ENCODE assay signal across 9 mouse cellular contexts in the genomic region with DNA sequence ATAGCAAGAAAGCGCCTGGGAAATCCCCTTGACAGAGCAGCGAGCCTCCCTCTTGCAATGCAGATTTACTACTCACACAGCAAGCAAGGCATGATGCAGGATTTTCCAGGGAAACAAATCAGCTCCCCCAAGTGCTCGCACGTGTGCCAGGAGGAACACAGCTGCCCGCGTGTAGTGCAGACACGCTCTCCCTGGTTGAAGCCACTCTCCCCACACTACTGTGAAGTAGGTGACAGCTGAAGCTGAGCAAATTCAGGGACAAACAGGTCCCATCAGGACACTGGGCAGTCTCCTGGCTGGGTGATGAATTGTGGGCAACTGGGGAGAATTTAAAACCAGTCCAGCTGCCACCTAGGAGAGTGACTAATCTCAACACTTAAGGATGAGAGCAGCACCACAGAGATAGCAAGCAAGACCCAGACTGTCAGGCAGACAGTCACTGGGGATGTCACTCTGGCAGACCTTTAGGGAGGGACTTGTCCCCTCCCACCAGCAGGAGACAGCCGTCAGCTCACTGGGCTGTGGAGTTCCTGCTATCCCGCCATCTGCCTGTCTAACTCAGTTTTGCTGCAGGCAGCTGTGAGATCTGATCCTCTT. TPM values are rescaled to one million over a fixed set of nuclear protein-coding genes. Genes with fewer than 3 reads are reported as not detected.
A peak's percentile ranks its signal among the peaks of the same experiment; 100 is the strongest.
DNase-seq lines count a peak whose midpoint lies in the region; ATAC-seq lines count a peak whose summit lies in the region.
"Had no signal": no experiment of that assay in that cellular context is flagged by ENCODE, and none has a peak within 500 bp of the region (broad histone marks: within the 10 kb centered on the region; RNA-seq: fewer than 3 reads in every experiment).

No protein-coding gene starts in this region.

- peak overlapping the region; percentile 24 for H3K4me2 ChIP-seq in hindbrain, embryonic 15.5 days
- H3K4me2 ChIP-seq in neural tube, embryonic 11.5 days (ENCODE audit: low read depth): peak overlapping the region; percentile 0; the same call in 1 of the 2 replicates

- H3K4me1 ChIP-seq in hindbrain, embryonic 15.5 days (replicated peaks): peaks cover 76% of the 10 kb centered on the region
- peaks cover 34% of the 10 kb centered on the region for H3K4me1 ChIP-seq in neural tube, embryonic 11.5 days (ENCODE audit: control insufficient read depth, insufficient read depth, low read length)

- no peaks in the 10 kb centered on the region for H3K9me3 ChIP-seq in hindbrain, embryonic 15.5 days
- no peaks in the 10 kb centered on the region for H3K9me3 ChIP-seq in neural tube, embryonic 11.5 days (ENCODE audit: control insufficient read depth, low read length)

- peak overlapping the region; percentile 28; the same call in 1 of the 2 replicates for H3K9ac ChIP-seq in hindbrain, embryonic 15.5 days
- peak overlapping the region; percentile 11; the same call in 1 of the 2 replicates for H3K9ac ChIP-seq in neural tube, embryonic 11.5 days (ENCODE audit: low read length)

- no peaks in the 10 kb centered on the region for H3K27me3 ChIP-seq in hindbrain, embryonic 15.5 days
- no peaks in the 10 kb centered on the region for H3K27me3 ChIP-seq in neural tube, embryonic 11.5 days (ENCODE audit: control insufficient read depth, insufficient read depth, low read length)

- intact Hi-C loops in heart, postnatal 10 days (cut with DNase I): no loop called here

- H3K36me3 ChIP-seq in hindbrain, embryonic 15.5 days: no peaks in the 10 kb centered on the region
- no peaks in the 10 kb centered on the region for H3K36me3 ChIP-seq in neural tube, embryonic 11.5 days (ENCODE audit: control insufficient read depth, insufficient read depth, low read length)
- H3K36me3 ChIP-seq: G1E had no signal

- WGBS in hindbrain, embryonic 15.5 days: 2% methylated on average over 9 of the region's 9 CpGs
- WGBS in neural tube, embryonic 11.5 days: 5% methylated on average over 9 of the region's 9 CpGs

- H3K4me3 ChIP-seq in hindbrain, embryonic 15.5 days: no peak overlapping the region
- H3K4me3 ChIP-seq in neural tube, embryonic 11.5 days (ENCODE audit: low read depth, low read length): no peak overlapping the region

- peak overlapping the region; percentile 71 for H3K27ac ChIP-seq in hindbrain, embryonic 15.5 days (replicated peaks)
- peak overlapping the region; percentile 71 for H3K27ac ChIP-seq in neural tube, embryonic 11.5 days (ENCODE audit: low read depth, low read length)

- peak; percentile 47 for ATAC-seq in hindbrain, embryonic 15.5 days (ENCODE audit: low FRiP score, low read depth)
- ATAC-seq in neural tube, embryonic 11.5 days (ENCODE audit: insufficient read depth, low FRiP score, low TSS enrichment): peak; percentile 76
- no peak for ATAC-seq in granulocyte monocyte progenitor cell, adult 5-6 weeks (replicated peaks; ENCODE audit: poor library complexity, severe bottlenecking)

- peak; percentile 8 to 16 for DNase-seq in heart, postnatal 10 days
- DNase-seq in heart, adult 8-10 months (ENCODE audit: low spot score): no peak
- DNase-seq in embryo, embryonic 11 days: peak; percentile 57
- DNase-seq in neural tube, embryonic 11.5 days (ENCODE audit: low spot score): peak; percentile 53
- no peak for DNase-seq in yolk sac, embryonic 10.5 days (ENCODE audit: low spot score)
- DNase-seq in c-Kit-positive CD71-positive TER-119-positive erythroid progenitor cells, embryonic 14.5 days (ENCODE audit: low spot score): no peak

RNA-seq across cellular contexts. Expression of gene St8sia2, which starts 6.6 kb away (rescaled TPM):
- 1 to 10 TPM; 1.3 to 2.0 TPM for total RNA-seq in heart, postnatal 10 days (2021)
- under 1 TPM; 0.09 to 0.28 (median 0.18) TPM for total RNA-seq in heart, adult 8-10 months (2022)
- polyA plus RNA-seq in hindbrain, embryonic 15.5 days (2015; fragmentation: Nextera tagmentation; extraction: Ambion mirVana): 75.5 and 102 TPM in 2 replicates
- 51.0 and 52.8 TPM in 2 replicates for polyA plus RNA-seq in neural tube, embryonic 11.5 days (2014; fragmentation: Nextera tagmentation; extraction: Ambion mirVana)
- 1.7 TPM in 1 of 2 replicates, not detected in the other for total RNA-seq in granulocyte monocyte progenitor cell, adult 5-6 weeks (2014; fragmentation: Nextera tagmentation)
- not detected in 2 replicates for total RNA-seq in granulocyte monocyte progenitor cell, adult 5-6 weeks (2017)
- polyA plus RNA-seq: G1E had no signal

Comparison
In these comparisons a context has a peak if more than half of its experiments do, and no peak if none do; other contexts are left out.
1. DNase-seq: peak in heart, postnatal 10 days (2 of 2), embryo, embryonic 11 days (single experiment) and neural tube, embryonic 11.5 days (single experiment); none in heart, adult 8-10 months (single experiment), yolk sac, embryonic 10.5 days (single experiment) and c-Kit-positive CD71-positive TER-119-positive erythroid progenitor cells, embryonic 14.5 days (single experiment).